Mouse (Mus musculus): Measurements from ENCODE around the gene Kif2a. TPM values are rescaled to one million over a fixed set of nuclear protein-coding genes. Genes with fewer than 3 reads are reported as not detected.

The Kif2a gene
- total and polyA plus RNA-seq, 3 experiments: 18.0 to 310 (median 135) TPM

DNA sequence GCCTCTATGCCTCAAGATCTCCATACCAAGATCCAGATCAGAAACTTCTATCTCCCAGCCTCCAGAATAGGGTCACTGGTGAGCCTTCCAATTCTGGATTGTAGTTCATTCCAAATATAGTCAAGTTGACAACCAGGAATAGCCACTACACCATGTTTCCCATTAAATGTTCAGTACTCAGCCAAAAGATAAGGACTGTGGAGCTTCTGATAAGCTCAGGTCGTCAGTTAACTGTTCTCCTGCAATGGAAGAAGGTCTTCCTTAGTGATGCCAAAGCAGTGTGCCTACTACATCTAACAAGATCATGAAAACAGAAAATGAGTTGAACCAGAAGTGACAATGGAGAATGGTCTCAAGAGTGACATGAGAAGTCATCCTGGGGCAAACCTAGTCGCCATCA is 25.0 kb downstream of the Kif2a start:
- H3K27ac ChIP-seq (ENCODE audit: control insufficient read depth, low read depth, low read length): peak overlapping the region; percentile 52; the same call in 1 of the 2 replicates
- H3K79me2 ChIP-seq (ENCODE audit: control insufficient read depth, insufficient read depth, low read length, poor library complexity): peaks cover 48% of the 10 kb centered on the region
- H3K4me3 ChIP-seq (ENCODE audit: control insufficient read depth in 1 of 2, insufficient read depth in 1 of 2, low read depth in 2 of 2, low read length in 2 of 2): peak overlapping the region in 1 of 2 experiments; percentile 28; a peak in 1 of 4 replicates
- TF ChIP-seq MAFK (IDR thresholded peaks at IDR 0.05; ENCODE audit: borderline replicate concordance, low read depth, low read length) (0 out of 2 replicates have a peak, but pooled peaks have one; percentile 15), USF1 (IDR thresholded peaks at IDR 0.05; ENCODE audit: low read depth, low read length) (no peak), NELFE (IDR thresholded peaks at IDR 0.05; ENCODE audit: low read depth, low read length) (no peak), ZKSCAN1 (IDR thresholded peaks at IDR 0.05; ENCODE audit: low read depth, low read length) (no peak), MYC (IDR thresholded peaks at IDR 0.05; ENCODE audit: low read depth, low read length) (no peak), EP300 (IDR thresholded peaks at IDR 0.05; ENCODE audit: low read depth in 1 of 2, low read length in 2 of 2) (peak; percentile 38 to 67; a peak in 3 of 4 replicates), TBP (IDR thresholded peaks at IDR 0.05; ENCODE audit: low read depth, low read length) (no peak), ZNF384 (IDR thresholded peaks at IDR 0.05; ENCODE audit: low read depth, low read length) (no peak), USF2 (IDR thresholded peaks at IDR 0.05; ENCODE audit: borderline replicate concordance in 1 of 2, insufficient read depth in 1 of 2, low read depth in 1 of 2, low read length in 2 of 2) (no peak), MXI1 (IDR thresholded peaks at IDR 0.05; ENCODE audit: low read depth, low read length) (no peak), TAL1 (IDR thresholded peaks at IDR 0.05; ENCODE audit: low read length) (no peak), SIN3A (IDR thresholded peaks at IDR 0.05; ENCODE audit: low read length) (no peak), ZC3H11A (IDR thresholded peaks at IDR 0.05; ENCODE audit: low read depth, low read length) (no peak), TCF12 (IDR thresholded peaks at IDR 0.05; ENCODE audit: low read depth, low read length) (peak; percentile 48), MYB (IDR thresholded peaks at IDR 0.05; ENCODE audit: low read depth, low read length) (peak; percentile 72), JUND (IDR thresholded peaks at IDR 0.05; ENCODE audit: low read depth, low read length) (no peak), GATA1 (IDR thresholded peaks at IDR 0.05; ENCODE audit: low read depth, low read length) (peak; percentile 71), ETS1 (IDR thresholded peaks at IDR 0.05; ENCODE audit: low read depth, low read length) (peak; percentile 64), RCOR1 (IDR thresholded peaks at IDR 0.05; ENCODE audit: low read depth, low read length) (0 out of 2 replicates have a peak, but pooled peaks have one; percentile 20), MEF2A (IDR thresholded peaks at IDR 0.05; ENCODE audit: extremely low read depth, insufficient replicate concordance, low read depth, low read length, poor library complexity, severe bottlenecking) (peak; percentile 60; the same call in 1 of the 2 replicates), NRF1 (IDR thresholded peaks at IDR 0.05; ENCODE audit: insufficient read depth, low read depth, low read length, poor library complexity, severe bottlenecking) (no peak), GABPA (IDR thresholded peaks at IDR 0.05; ENCODE audit: low read depth, low read length) (no peak), RAD21 (IDR thresholded peaks at IDR 0.05; ENCODE audit: low read depth, low read length) (no peak), ELF1 (IDR thresholded peaks at IDR 0.05; ENCODE audit: low read depth, low read length) (no peak), POLR2A (IDR thresholded peaks at IDR 0.05; ENCODE audit: control insufficient read depth in 1 of 2, insufficient read depth in 1 of 2, low read depth in 1 of 2, low read length in 2 of 2, poor library complexity in 1 of 2) (no peak)
- H3K36me3 ChIP-seq (ENCODE audit: control insufficient read depth in 1 of 2, insufficient read depth in 2 of 2, low read length in 2 of 2): peaks cover 10 to 36% of the 10 kb centered on the region in 2 experiments
- no peak overlapping the region for H3K9ac ChIP-seq (ENCODE audit: control insufficient read depth, low read depth, low read length, poor library complexity, severe bottlenecking)
- no peak for DNase-seq (ENCODE audit: low read depth, low spot score)
- peaks cover 28 to 29% of the 10 kb centered on the region in 2 experiments for H3K4me1 ChIP-seq (ENCODE audit: control insufficient read depth in 1 of 2, insufficient read depth in 2 of 2, low read length in 2 of 2)
- H3K27me3 ChIP-seq (ENCODE audit: control insufficient read depth in 1 of 2, insufficient read depth in 2 of 2, low read length in 2 of 2): no peaks in the 10 kb centered on the region
- H3K9me3 ChIP-seq (replicated peaks; ENCODE audit: insufficient read depth, low read length): no peaks in the 10 kb centered on the region

Data from MEL (cell line).